Mouse (Mus musculus) adrenal gland, adult (tissue): ENCODE measurements around the gene Gm20425.
"Not testable (repeated sequence)": the region's sequence is repeated elsewhere in the genome, so short reads cannot be mapped to it uniquely, and the experiment has no call there.

ENCODE experiments used
- DNase-seq, 2 experiments: peaks; one replicate each; pipeline ENCODE4 v3.0.0; 2022 to 2023; ENCODE audit warnings: low spot score in 1 of 2; ENCODE audit not compliant: inconsistent age in 2 of 2

The Gm20425 gene

GRCm38 (mm10) chr9:103163806-103164205 is 66.3 kb downstream of the Gm20425 start:
- DNase-seq, result no peak

GRCm38 (mm10) chr9:103155158-103155557 is 74.9 kb downstream of the Gm20425 start:
- not testable (repeated sequence) for DNase-seq

GRCm38 (mm10) chr9:103154568-103154967 is 75.5 kb downstream of the Gm20425 start:
- no peak for DNase-seq

GRCm38 (mm10) chr9:103153286-103153685 is 76.8 kb downstream of the Gm20425 start:
- no peak for DNase-seq

GRCm38 (mm10) chr9:103149074-103149799 is 80.9 kb downstream of the Gm20425 start:
- no peak for DNase-seq

- no peak for DNase-seq
These were observed 83.0 kb downstream of the Gm20425 start for GRCm38 (mm10) chr9:103147103-103147502.

- no peak for DNase-seq
These were observed 83.4 kb downstream of the Gm20425 start for GRCm38 (mm10) chr9:103146703-103147102.

GRCm38 (mm10) chr9:103146257-103146656 is 83.8 kb downstream of the Gm20425 start:
- no peak for DNase-seq

- no peak for DNase-seq
These were observed 84.8 kb downstream of the Gm20425 start for GRCm38 (mm10) chr9:103145351-103145750.

GRCm38 (mm10) chr9:103143881-103144280 is 86.2 kb downstream of the Gm20425 start:
- no peak for DNase-seq

- no peak for DNase-seq
These were observed 88.8 kb downstream of the Gm20425 start for GRCm38 (mm10) chr9:103141266-103141665.

GRCm38 (mm10) chr9:103140384-103140783 is 89.7 kb downstream of the Gm20425 start:
- no peak for DNase-seq
